Comparison of ENCODE assay signal across 28 mouse cellular contexts in the genomic region with DNA sequence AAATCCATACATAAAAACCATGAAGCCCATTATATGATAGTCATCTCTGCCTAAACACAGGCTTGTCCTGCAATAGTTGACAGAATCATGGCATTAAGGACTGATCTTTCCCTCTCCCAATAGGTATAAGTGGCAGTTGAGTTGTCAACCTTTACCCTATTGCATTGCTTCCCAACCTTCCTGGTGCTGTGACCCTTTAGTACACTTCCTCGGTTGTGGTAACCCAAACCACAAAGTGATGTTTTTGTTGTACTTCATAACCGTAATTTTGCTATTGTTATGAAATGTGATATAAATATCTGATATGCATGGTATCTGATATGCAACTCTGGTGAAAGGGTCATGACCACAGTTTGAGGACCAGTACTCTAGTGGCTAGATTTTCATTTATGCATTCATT.
A peak's percentile ranks its signal among the peaks of the same experiment; 100 is the strongest.
DNase-seq lines count a peak whose midpoint lies in the region; ATAC-seq lines count a peak whose summit lies in the region.
"Had no signal": no experiment of that assay in that cellular context is flagged by ENCODE, and none has a peak within 500 bp of the region (broad histone marks: within the 10 kb centered on the region; RNA-seq: fewer than 3 reads in every experiment).

No protein-coding gene starts in this region.

- H3K4me1 ChIP-seq in forebrain, embryonic 11.5 days (replicated peaks; ENCODE audit: control insufficient read depth, insufficient read depth, low read length): no peaks in the 10 kb centered on the region
- H3K4me1 ChIP-seq: embryonic facial prominence, embryonic 12.5 days; embryonic facial prominence, embryonic 15.5 days; forebrain, embryonic 10.5 days; forebrain, embryonic 13.5 days; forebrain, embryonic 15.5 days had no signal

- no peaks in the 10 kb centered on the region for H3K36me3 ChIP-seq in forebrain, embryonic 11.5 days (ENCODE audit: control insufficient read depth, insufficient read depth, low read length)
- H3K36me3 ChIP-seq: embryonic facial prominence, embryonic 12.5 days; embryonic facial prominence, embryonic 15.5 days; forebrain, embryonic 10.5 days; forebrain, embryonic 15.5 days; G1E had no signal

- H3K4me3 ChIP-seq in forebrain, embryonic 11.5 days (ENCODE audit: low read depth, low read length): no peak overlapping the region
- H3K4me3 ChIP-seq: embryonic facial prominence, embryonic 12.5 days; embryonic facial prominence, embryonic 15.5 days; erythroblast, embryonic 14.5 days; forebrain, embryonic 10.5 days; forebrain, embryonic 13.5 days; forebrain, embryonic 15.5 days had no signal

- H3K4me2 ChIP-seq in forebrain, embryonic 11.5 days (ENCODE audit: low read depth, low read length, severe bottlenecking): no peak overlapping the region
- H3K4me2 ChIP-seq: embryonic facial prominence, embryonic 12.5 days; embryonic facial prominence, embryonic 15.5 days; forebrain, embryonic 13.5 days; forebrain, embryonic 15.5 days had no signal

- H3K27ac ChIP-seq in forebrain, embryonic 11.5 days (ENCODE audit: low read depth, low read length): no peak overlapping the region
- H3K27ac ChIP-seq: embryonic facial prominence, embryonic 12.5 days; embryonic facial prominence, embryonic 15.5 days; forebrain, embryonic 10.5 days; forebrain, embryonic 13.5 days; forebrain, embryonic 15.5 days had no signal

- no peaks in the 10 kb centered on the region for H3K27me3 ChIP-seq in forebrain, embryonic 11.5 days (ENCODE audit: control insufficient read depth, insufficient read depth, low read length)
- H3K27me3 ChIP-seq: CH12.LX; embryonic facial prominence, embryonic 12.5 days; embryonic facial prominence, embryonic 15.5 days; forebrain, embryonic 13.5 days; forebrain, embryonic 15.5 days; Patski had no signal

- no peaks in the 10 kb centered on the region for H3K9me3 ChIP-seq in forebrain, embryonic 11.5 days (ENCODE audit: control insufficient read depth, low read length)
- H3K9me3 ChIP-seq: embryonic facial prominence, embryonic 12.5 days; embryonic facial prominence, embryonic 15.5 days; forebrain, embryonic 10.5 days; forebrain, embryonic 13.5 days; forebrain, embryonic 15.5 days; G1E had no signal

- DNase-seq in 416B (ENCODE audit: low read depth): peak; percentile 75
- DNase-seq in forebrain, embryonic 11.5 days (ENCODE audit: low spot score): no peak
- no peak for DNase-seq in thymus, postnatal 10 days (ENCODE audit: low spot score in 2 of 2)
- DNase-seq in adrenal gland, postnatal 10 days: no peak
- DNase-seq: adrenal gland, adult 8-10 months; adrenal gland, postnatal 25 days; B cell, adult 2 months; cerebellum, adult 11 months; cerebellum, adult 18-20 months; cerebellum, adult 8-10 months; cerebellum, postnatal 10 days; cerebellum, postnatal 25 days; embryo, embryonic 11 days; forebrain, postnatal 0 days had no signal

- peak; percentile 47 for ATAC-seq in common myeloid progenitor, adult 5-6 weeks (replicated peaks; ENCODE audit: low read depth, poor library complexity, severe bottlenecking)
- ATAC-seq in hematopoietic stem cell, adult 5-6 weeks (replicated peaks in 1 of 2; ENCODE audit: insufficient read depth in 1 of 2, low FRiP score in 2 of 2, low TSS enrichment in 1 of 2, low read depth in 1 of 2, poor library complexity in 2 of 2, severe bottlenecking in 2 of 2): peak; percentile 56 to 71
- peak; percentile 78 for ATAC-seq in megakaryocyte progenitor cell, adult 5-6 weeks (replicated peaks; ENCODE audit: poor library complexity)
- ATAC-seq in forebrain, embryonic 11.5 days (replicated peaks; ENCODE audit: low FRiP score): no peak
- ATAC-seq: activated CD4-positive, CD25-positive, alpha-beta regulatory T cell, adult 4 months; CD4-positive, CD25-positive, alpha-beta regulatory T cell, adult 4 months; forebrain, embryonic 13.5 days; forebrain, embryonic 15.5 days; forebrain, postnatal 0 days; Patski had no signal

- WGBS in forebrain, embryonic 11.5 days: 85% methylated on average over 2 of the region's 2 CpGs

- no peak overlapping the region for H3K9ac ChIP-seq in forebrain, embryonic 11.5 days (ENCODE audit: low read length)
- H3K9ac ChIP-seq: embryonic facial prominence, embryonic 12.5 days; embryonic facial prominence, embryonic 15.5 days; forebrain, embryonic 13.5 days; forebrain, embryonic 15.5 days; forebrain, postnatal 0 days had no signal
